Mouse (Mus musculus): ENCODE data around the gene Lamb2.

The Lamb2 gene

DNA sequence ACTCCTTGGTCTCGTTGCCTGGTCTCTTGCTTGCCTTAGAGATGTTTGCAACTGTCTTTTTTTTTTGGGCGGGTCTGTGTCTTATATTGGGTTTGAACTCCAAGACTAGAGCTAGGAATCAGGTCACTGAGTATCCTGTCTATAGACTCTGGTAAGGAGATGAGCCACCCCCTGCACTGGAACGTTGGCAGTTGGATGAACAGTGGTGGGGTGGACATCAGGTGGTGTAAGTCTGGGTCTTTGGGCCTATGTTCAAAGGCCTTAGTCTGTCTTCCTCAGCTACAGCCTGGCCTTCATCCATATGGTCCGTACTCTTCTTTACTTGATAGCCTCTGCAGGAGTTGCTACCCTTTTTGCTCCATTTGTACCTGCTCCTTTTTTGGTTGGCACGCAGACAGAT, 17.9 kb upstream of the Lamb2 start:
- no peak for DNase-seq

DNA sequence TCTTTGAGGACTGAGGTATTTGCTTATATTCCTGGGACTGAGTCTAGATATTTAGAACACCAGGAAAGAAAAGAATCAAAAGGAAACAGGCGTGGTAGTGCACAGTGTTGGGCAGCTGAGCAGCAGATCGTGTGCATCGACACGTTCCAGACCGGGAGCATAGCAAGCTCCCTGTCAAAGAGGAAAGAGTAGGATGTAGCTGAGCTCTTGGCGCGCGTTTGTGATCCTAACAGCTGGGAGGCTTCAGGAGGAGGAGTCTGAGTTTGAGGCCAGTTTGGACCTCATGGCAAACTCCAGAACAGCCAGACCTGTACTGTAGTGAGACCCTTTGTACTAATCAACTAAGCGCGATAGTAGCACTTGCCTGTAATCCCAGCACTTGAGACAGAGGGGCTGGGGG, 17.3 kb upstream of the Lamb2 start:
- DNase-seq: peak in 1 of 2 experiments; percentile 29

DNA sequence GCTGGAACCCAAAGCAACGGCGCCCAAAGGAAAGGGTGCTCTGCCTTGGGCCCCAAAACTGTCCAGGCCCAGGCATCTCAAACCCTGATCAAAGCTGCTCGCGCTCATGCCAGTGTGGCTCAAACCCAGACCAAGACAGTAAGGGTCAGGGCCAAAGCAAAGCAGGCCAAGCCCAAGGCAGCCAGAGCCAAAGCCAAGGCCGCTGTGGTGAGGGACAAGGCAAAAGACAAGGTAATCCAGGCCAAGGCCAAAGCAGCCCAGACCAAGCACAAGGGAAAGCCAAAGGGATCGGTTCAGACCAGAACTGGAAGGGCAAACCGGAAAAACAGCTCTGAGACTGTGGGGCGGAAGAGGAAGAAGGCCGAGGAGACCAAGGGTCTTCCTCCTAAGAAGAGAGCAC, 15.8 kb upstream of the Lamb2 start:
- DNase-seq: no peak

DNA sequence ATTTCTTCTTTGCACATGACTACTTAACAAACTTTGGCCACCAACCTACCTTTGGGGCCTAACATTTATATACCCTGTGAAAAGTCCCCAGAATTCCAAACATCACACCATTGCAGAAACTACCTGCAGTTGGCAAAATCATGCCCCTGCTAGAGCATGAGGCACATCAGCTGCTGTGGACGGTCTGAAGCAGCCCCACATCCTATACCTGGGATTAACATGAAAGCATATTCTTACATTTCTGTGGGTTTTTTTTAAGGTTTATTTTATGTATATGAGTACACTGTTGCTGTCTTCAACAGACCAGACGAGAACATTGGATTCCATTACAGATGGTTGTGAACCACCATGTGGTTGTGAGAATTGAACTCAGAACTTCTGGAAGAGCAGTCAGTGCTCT, 13.3 kb upstream of the Lamb2 start:
- DNase-seq: no peak

DNA sequence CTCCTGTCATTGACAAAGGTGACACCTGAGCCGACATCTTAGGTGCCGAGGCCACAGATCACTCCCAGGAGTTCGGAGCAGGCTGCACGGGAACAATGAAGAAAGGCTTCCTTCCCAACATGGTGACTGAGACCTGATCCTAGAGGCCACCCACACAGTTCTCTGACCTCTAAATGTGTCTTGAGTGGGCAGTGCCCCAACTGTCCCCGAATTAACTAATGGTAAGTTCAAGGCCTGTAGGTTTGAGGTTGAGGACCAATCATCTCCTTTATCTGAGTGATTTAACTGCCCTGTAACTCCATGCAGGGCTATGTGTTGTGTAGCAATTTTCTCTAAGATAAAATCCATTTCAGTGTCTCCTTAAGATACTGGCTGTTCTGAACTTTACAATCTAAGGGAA, 10.1 kb upstream of the Lamb2 start:
- peak in 1 of 2 experiments; percentile 18 for DNase-seq

DNA sequence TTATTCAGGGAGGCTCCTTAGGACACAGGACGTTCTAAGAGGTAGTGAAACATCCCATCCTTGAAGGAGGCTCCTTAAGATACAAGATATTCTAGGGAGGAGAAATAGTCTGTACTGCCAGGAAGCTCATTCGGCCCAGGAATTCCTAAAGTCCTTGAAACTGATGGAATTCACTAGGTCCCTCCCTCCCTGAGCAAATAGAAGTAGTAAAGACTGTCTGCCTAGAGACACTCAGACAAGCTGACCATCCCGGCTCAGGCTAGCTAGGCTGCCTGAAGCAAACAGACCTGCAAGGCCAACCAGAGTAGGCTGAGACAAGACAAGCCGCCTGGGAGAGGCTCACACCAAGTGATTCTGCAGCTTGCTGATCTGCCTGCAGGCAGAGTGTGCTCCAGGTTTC, 9.7 kb upstream of the Lamb2 start:
- peak in 1 of 2 experiments; percentile 21 for DNase-seq

DNA sequence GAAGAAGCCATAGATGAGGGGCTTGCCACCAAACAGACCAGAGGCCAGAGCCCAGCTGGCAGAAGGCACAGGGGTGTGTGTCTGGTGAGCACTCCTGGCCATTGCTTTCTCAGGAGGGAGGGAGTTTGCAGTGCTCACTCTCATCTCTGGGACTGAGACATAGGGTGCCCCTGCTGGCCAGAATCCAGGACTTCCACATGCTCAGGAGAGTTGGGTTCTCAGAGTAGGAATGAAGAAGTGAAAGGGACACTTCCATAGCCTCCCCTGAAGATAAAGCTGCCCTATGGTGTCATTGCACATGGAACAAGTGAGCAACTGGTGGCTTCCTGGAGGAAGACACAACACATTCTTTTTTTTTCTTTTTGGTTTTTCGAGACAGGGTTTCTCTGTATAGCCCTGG, 5.0 kb upstream of the Lamb2 start:
- DNase-seq: no peak

DNA sequence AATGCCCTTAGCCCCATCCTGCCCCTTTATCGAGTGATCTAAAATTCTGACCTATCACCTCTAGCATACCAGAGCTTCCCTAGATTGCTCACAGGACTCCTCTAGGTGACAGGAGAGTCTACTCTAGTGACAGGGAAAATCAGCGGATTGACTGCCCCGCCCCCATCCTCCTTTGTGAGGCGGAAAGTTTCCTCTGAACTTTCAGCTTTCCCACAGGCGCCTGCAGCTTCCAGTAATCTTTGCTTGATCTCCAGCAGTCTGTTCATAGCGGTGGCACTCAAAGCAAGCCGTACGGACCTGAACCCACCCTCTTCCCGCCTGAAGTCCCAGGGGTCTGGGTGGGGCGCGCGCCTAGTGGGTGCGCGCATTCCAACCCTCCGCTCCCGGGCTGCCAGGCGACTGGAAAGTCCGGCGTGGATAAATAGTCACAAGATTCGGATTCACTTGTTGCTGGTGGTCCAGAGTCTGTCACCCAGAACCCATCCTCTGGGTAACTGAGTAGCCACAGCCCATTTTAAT, 839 bp upstream of the Lamb2 start:
- peak; percentile 87 to 91 for DNase-seq

DNA sequence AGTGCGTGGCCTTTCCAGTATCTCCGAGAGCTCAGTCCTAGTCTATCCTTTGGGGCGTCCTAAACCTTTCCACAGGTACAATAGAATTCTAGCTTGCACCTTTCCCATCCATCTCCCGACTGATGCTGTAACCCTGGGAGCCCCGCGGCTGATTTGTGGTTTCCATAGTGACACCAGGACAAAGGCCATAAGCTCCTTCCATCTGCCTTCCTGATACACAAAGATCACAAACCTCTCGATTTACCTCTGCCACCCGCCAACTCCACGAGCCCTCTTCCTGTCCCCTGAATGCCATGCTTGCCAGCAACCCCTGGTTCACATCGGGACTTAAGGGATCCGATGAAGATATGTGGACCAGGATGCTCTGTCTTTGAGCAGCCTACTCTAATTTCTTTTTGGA, 295 bp upstream of the Lamb2 start:
- peak in 1 of 2 experiments; percentile 32 for DNase-seq

DNA sequence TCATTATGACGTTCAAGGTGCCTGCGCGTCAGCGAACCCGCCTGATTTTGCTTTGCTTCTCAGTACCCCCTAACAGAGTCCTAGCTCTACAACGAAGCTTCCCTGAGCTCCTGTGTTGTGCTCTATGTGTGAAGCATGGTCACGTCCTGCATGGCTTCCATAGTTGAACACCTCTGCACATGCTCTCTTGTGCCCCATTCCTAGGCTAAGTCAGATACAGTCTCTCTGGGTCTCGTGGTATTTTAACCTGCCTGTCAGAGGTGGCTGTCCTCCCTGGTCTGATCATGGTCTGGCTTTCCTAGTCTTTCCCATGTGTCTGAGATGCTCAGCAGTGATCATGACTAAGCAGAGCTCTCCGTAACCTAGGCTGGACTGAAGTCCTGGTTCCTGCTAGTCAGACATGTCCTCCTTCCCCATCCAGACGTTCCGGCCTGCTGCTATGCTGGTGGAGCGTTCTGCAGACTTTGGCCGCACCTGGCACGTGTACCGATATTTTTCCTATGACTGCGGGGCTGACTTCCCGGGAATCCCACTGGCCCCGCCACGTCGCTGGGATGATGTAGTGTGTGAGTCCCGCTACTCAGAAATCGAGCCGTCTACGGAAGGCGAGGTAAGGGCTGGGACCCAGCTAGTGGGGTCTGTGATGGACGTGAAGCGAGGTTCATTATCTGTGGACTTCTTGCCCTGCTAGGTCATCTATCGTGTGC, 1.4 kb downstream of the Lamb2 start:
- DNase-seq: peak in 1 of 2 experiments; percentile 34

DNA sequence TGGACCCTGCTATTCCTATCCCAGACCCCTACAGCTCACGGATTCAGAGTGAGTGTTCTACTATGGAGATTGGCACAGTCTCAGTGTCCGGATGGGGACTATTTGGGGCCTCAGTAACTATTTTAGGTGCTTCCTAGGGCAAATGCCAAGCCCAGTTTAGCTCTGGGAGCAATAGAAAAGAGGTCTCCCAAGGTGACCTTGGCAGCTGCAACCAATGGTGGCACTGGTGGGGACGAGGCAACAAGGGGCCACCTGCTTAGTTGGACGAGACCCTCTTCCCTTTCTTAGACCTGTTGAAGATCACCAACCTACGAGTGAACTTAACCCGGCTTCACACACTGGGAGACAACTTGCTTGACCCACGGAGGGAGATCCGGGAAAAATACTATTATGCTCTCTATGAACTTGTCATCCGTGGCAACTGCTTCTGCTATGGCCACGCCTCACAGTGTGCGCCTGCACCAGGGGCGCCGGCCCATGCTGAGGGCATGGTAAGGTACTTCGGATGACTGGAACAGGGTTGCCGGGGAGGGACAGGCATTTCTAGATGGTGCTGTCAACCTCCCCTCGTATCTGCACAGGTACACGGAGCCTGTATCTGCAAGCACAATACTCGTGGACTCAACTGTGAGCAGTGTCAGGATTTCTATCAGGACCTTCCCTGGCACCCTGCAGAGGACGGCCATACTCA, 2.1 kb downstream of the Lamb2 start:
- peak in 1 of 2 experiments; percentile 33 for DNase-seq

DNA sequence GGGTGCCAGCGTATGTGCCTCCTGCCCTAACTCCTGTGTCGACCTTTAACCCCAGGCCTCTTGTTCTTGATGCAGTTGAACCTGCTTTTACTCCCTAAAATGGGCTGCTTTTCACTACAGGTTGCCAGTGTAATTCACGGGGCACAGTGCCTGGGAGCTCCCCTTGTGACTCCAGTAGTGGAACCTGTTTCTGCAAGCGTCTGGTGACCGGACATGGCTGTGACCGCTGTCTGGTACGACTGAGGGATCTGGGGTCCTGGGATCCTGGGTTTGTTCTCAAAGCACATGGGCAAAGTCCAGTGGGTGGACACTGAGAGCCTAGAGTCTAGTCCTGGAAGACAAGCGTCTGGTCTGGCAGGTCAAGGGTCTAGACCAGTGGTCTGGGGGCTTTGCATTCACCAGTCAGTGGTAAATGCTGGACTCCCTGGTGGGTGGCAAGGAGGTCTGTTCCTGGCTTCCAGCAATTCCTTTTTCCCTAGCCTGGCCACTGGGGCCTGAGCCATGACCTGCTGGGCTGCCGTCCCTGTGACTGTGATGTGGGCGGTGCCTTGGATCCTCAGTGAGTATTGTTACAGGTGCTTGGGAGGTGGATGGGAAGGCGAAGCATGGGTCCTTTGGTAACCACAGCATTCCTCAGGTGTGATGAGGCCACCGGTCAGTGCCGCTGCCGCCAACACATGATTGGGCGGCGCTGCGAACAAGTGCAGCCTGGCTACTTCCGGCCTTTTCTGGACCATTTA, 3.7 kb downstream of the Lamb2 start:
- peak in 1 of 2 experiments; percentile 31 for DNase-seq

DNA sequence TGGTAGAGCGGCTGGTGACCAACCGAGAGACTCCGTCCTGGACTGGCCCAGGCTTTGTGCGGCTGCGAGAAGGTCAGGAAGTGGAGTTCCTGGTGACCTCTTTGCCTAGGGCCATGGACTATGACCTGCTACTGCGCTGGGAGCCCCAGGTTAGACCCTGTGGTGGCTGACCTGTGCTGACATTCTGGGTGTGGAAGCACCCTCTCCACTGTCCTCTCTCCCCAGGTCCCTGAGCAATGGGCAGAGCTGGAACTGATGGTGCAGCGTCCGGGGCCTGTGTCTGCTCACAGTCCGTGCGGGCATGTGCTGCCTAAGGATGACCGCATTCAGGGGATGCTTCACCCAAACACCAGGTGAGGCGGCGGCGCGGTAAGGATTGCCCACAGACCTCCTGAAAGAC, 4.5 kb downstream of the Lamb2 start:
- peak in 1 of 2 experiments; percentile 34 for DNase-seq

DNA sequence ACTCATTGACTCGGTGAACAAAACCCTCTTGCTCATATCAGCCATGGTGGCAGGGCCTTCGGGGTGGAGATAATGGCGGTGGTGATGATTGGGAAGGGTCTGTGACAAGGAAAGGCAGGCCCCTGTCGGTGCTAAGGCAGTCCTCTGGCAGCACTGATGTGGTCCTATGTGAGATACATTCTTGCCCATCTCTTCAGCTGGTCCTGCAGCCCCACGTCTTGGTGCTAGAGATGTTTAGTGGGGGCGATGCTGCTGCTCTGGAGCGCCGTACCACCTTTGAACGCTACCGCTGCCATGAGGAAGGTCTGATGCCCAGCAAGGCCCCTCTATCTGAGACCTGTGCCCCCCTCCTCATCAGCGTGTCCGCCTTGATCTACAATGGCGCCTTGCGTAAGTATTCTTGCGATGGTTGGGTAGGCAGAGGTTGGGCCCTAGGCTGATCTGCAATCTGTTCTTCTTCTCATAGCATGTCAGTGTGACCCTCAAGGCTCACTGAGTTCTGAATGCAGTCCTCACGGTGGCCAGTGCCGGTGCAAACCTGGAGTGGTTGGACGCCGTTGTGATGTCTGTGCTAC, 5.9 kb downstream of the Lamb2 start:
- DNase-seq: peak in 1 of 2 experiments; percentile 31

DNA sequence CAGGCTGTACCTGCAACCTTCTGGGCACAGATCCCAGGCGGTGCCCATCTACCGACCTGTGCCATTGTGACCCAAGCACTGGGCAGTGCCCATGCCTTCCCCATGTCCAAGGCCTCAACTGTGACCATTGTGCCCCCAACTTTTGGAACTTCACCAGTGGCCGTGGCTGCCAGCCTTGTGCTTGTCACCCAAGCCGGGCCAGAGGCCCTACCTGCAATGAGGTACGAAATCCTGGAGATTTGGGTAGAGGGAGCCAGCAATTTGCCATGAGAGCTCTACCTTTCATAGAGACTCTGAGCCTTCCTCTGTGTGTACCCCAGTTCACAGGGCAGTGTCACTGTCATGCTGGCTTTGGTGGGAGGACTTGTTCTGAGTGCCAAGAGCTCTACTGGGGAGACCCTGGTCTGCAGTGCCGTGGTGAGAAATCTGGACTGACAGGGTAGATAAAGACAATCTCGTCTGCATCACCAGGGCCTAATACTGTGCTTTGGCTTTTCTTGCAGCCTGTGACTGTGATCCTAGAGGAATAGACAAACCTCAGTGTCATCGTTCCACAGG, 7.5 kb downstream of the Lamb2 start:
- peak in 1 of 2 experiments; percentile 38 for DNase-seq

DNA sequence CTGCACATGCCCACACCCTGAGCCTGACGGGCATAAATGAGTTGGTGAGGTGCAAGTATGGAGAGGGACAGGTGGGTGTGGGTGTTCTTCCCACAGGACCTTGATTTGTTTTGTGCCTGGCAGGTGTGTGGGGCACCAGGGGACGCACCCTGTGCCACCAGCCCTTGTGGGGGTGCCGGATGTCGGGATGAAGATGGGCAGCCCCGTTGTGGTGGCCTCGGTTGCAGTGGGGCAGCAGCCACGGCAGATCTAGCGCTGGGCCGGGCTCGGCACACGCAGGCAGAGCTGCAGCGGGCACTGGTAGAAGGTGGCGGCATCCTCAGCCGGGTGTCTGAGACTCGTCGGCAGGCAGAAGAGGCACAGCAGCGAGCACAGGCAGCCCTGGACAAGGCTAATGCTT, 8.9 kb downstream of the Lamb2 start:
- peak in 1 of 2 experiments; percentile 43 for DNase-seq

DNA sequence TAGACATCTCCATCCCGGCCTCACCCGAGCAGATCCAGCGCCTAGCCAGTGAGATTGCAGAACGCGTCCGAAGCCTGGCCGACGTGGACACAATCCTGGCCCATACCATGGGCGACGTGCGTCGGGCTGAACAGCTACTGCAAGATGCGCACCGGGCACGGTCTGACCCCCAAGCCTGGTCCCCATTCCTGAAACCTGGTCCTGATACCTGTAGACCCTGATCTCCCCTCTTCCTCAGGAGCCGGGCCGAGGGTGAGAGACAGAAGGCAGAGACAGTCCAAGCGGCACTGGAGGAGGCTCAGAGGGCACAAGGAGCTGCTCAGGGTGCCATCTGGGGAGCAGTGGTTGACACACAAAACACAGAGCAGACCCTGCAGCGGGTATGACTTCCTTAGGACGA, 9.7 kb downstream of the Lamb2 start:
- peak in 1 of 2 experiments; percentile 45 for DNase-seq

DNA sequence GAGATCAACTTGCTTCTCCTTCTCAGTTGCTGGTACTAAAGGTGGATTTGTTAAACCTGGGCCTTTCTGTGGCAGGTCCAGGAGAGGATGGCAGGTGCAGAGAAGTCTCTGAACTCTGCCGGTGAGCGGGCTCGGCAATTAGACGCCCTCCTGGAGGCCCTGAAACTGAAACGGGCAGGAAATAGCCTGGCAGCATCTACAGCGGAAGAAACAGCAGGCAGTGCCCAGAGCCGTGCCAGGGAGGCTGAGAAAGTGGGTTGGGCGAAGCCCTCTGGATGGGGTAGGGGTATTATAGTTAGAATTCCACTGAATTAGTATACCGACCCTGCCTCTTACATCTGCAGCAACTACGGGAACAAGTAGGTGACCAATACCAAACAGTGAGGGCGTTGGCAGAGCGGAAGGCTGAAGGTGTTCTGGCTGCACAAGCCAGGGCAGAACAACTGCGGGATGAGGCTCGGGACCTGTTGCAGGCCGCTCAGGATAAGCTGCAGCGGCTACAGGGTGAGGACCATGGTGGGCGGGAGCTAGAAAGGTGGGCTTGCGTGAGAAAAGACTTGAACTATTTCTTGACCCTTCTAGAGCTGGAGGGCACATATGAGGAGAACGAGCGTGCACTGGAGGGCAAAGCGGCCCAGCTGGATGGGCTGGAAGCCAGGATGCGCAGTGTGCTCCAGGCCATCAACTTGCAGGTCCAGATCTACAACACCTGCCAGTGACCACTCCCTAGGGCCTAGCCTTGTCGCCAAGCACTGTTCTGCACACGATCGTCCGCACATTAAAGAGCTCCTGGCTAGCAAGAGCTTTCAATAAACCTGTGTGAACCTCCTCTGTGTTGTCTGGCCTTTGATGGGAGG, 10.4 kb downstream of the Lamb2 start:
- DNase-seq: peak in 1 of 2 experiments; percentile 41

DNA sequence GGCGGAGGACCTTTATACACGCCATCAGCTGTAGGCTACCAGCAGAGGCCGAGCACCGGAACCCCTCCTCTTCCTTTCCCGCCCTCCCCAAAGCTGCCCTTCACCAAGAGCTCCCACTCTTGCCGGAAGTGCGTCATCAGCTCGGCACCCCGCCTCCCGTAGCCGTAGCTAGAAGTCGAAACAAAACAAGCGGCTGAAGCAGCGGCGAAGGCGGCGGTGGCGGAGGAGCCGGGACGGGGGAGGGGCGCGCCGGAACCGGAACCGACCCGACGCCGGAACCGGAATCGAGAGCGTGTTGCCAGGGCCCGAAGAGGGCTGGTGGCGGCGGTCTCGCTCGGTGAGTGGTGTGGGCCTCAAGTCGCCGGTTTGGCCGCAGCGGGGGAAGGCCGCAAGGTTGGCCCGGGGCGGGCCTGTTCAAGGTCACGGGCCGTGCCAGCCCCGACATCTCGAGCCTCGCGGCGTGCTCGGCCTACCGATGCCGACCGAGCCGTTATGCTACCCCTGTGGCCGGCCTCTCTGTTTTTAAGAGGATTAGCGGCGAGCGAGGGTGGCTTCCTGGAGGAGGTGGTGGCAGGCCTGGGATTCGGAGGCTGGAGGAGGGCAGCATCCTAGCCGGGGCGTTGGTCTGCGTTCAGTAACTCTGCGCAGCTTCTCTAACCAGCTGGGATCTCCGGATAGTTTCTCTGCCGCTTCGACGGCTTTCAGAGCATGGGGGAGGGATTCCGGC, 11.2 kb downstream of the Lamb2 start, which contains the start of gene Usp19:
TSS of gene Usp19 (plus strand) at position 44 of the 727 bp plus-strand sequence.
- DNase-seq: peak; percentile 98 to 99

DNA sequence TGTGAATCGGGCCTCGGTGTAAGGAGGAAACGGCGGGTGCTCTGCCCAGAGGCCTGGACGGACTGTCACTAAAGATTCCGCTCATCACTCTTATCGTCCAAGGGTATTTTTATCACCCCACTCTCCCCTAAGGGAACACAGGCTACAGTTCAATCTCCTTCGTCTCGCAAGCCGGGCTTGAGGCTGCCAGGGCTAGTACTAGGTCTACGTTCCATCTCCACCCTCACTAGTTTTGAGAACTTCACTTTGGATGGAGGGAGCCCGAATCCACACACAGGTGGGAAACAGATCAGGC, 11.7 kb downstream of the Lamb2 start:
- no peak for DNase-seq

All from kidney, postnatal 25 days (tissue).